In genomic region chr4:59786661-59787060, GRCm38 (mm10) we compare ENCODE assay signal across 7 mouse cellular contexts. TPM values are rescaled to one million over a fixed set of nuclear protein-coding genes. Genes with fewer than 3 reads are reported as not detected.
DNase-seq lines count a peak whose midpoint lies in the region; TF ChIP-seq lines count a peak whose summit lies in the region.

No protein-coding gene starts in this region.

- no peak overlapping the region for H3K4me3 ChIP-seq in CH12.LX (replicated peaks in 1 of 3; ENCODE audit: low read depth in 2 of 3, low read length in 2 of 3, poor library complexity in 1 of 3)

- peak; percentile 89 to 91 for DNase-seq in B cell, adult 2 months
- peak; percentile 66 for DNase-seq in CH12.LX (ENCODE audit: extremely low read depth)
- peak; percentile 55 for DNase-seq in cerebellum, adult 11-12 months
- DNase-seq in gastrocnemius, adult 18-20 months (ENCODE audit: low spot score), result peak; percentile 78
- DNase-seq in layer of hippocampus, postnatal 10 days (ENCODE audit: low spot score in 2 of 2), result peak; percentile 89 to 90
- DNase-seq in mesoderm, embryonic 11.5 days (ENCODE audit: low read depth, low spot score), result peak; percentile 72
- DNase-seq in spleen, postnatal 10 days (ENCODE audit: low spot score in 2 of 2), result peak; percentile 72 to 86

- in situ Hi-C loops in CH12.LX (cut with MboI; ENCODE audit: low pct_ligation_motif_present, low pct_unique_long_range_greater_than_20kb, low sequenced_read_pairs), result no loop called here

- no peaks in the 10 kb centered on the region for H3K9me3 ChIP-seq in CH12.LX (replicated peaks; ENCODE audit: low read length)

- peak; percentile 74 to 97 for TF ChIP-seq CTCF in CH12.LX (conservative IDR thresholded peaks at IDR 0.05 in 1 of 2, IDR thresholded peaks at IDR 0.05 in 1 of 2; ENCODE audit: low read depth in 2 of 2, low read length in 2 of 2)

- peak; percentile 94 for TF ChIP-seq RAD21 in CH12.LX (IDR thresholded peaks at IDR 0.05; ENCODE audit: low read depth, low read length)

- no peaks in the 10 kb centered on the region for H3K27me3 ChIP-seq in CH12.LX (replicated peaks)

- no peak overlapping the region for H3K27ac ChIP-seq in CH12.LX (ENCODE audit: insufficient read depth, low read depth)

- no peak for TF ChIP-seq POLR2A in CH12.LX (IDR thresholded peaks at IDR 0.05; ENCODE audit: low read depth, low read length)

- no peak for TF ChIP-seq EP300 in CH12.LX (IDR thresholded peaks at IDR 0.05; ENCODE audit: low read length)

- no peak overlapping the region for H3K9ac ChIP-seq in CH12.LX (ENCODE audit: insufficient read depth, low read depth)

- peaks cover 0 to 2% of the 10 kb centered on the region in 2 experiments for H3K36me3 ChIP-seq in CH12.LX (replicated peaks in 1 of 2; ENCODE audit: control insufficient read depth in 1 of 2, insufficient read depth in 1 of 2, low read length in 1 of 2)

- dilution Hi-C loops in CH12.LX (cut with MboI; ENCODE audit: extremely low pct_ligation_motif_present, extremely low pct_unique_long_range_greater_than_20kb, low sequenced_read_pairs), result no loop called here

- H3K4me2 ChIP-seq in CH12.LX (ENCODE audit: insufficient read depth, low read depth, poor library complexity, severe bottlenecking), result 0 out of 2 replicates have a peak overlapping the region, but pooled peaks have one; percentile 35

- peaks cover 15% of the 10 kb centered on the region for H3K79me2 ChIP-seq in CH12.LX (replicated peaks; ENCODE audit: control insufficient read depth, extremely low read depth, insufficient read depth, poor library complexity, severe bottlenecking)

- H3K4me1 ChIP-seq in CH12.LX (ENCODE audit: control insufficient read depth in 1 of 2, insufficient read depth in 2 of 2), result peaks cover 2 to 7% of the 10 kb centered on the region in 2 experiments; a peak in 3 of 4 replicates

TF ChIP-seq in CH12.LX, 34 proteins besides CTCF, POLR2A, EP300 and RAD21:
- peak; percentile 49; the same call in 1 of the 2 replicates for TF ChIP-seq BHLHE40 (IDR thresholded peaks at IDR 0.05; ENCODE audit: low read depth, low read length)
- no peak for TF ChIP-seq TBP (conservative IDR thresholded peaks at IDR 0.05; ENCODE audit: low read depth, low read length)
- peak; percentile 46; the same call in 1 of the 2 replicates for TF ChIP-seq MAZ (IDR thresholded peaks at IDR 0.05; ENCODE audit: low read depth, low read length)
- TF ChIP-seq SMC3 (IDR thresholded peaks at IDR 0.05; ENCODE audit: low read depth, low read length), result peak; percentile 98
- no peak for TF ChIP-seq TCF12 (IDR thresholded peaks at IDR 0.05; ENCODE audit: low read depth, low read length)
- no peak for TF ChIP-seq ETS1 (conservative IDR thresholded peaks at IDR 0.05; ENCODE audit: low read depth, low read length)
- TF ChIP-seq NRF1 (IDR thresholded peaks at IDR 0.05; ENCODE audit: low read depth, low read length), result no peak
- peak; percentile 34; the same call in 1 of the 2 replicates for TF ChIP-seq NELFE (IDR thresholded peaks at IDR 0.05; ENCODE audit: low read depth, low read length)
- no peak for TF ChIP-seq ELF1 (IDR thresholded peaks at IDR 0.05; ENCODE audit: low read depth, low read length)
- peak; percentile 88 for TF ChIP-seq ZC3H11A (IDR thresholded peaks at IDR 0.05; ENCODE audit: low read depth, low read length)
- TF ChIP-seq ZKSCAN1 (IDR thresholded peaks at IDR 0.05; ENCODE audit: borderline replicate concordance, low read depth, low read length), result no peak
- TF ChIP-seq CHD1 (IDR thresholded peaks at IDR 0.05; ENCODE audit: low read depth, low read length), result no peak
- no peak for TF ChIP-seq MAFK (IDR thresholded peaks at IDR 0.05; ENCODE audit: insufficient replicate concordance, low read length)
- no peak for TF ChIP-seq GABPA (IDR thresholded peaks at IDR 0.05; ENCODE audit: insufficient replicate concordance, low read depth, low read length)
- TF ChIP-seq ZNF384 (IDR thresholded peaks at IDR 0.05; ENCODE audit: low read depth, low read length), result 0 out of 2 replicates have a peak, but pooled peaks have one; percentile 11
- TF ChIP-seq MEF2A (IDR thresholded peaks at IDR 0.05; ENCODE audit: borderline replicate concordance, low read depth, low read length), result 0 out of 2 replicates have a peak, but pooled peaks have one; percentile 23
TF ChIP-seq in CH12.LX: peak in this region for 7.

RNA-seq across cellular contexts. Expression of gene Inip, which starts 14.7 kb away (rescaled TPM):
- total RNA-seq in CH12.LX (2012; rRNA removed) (24.3 and 28.9 TPM in 2 replicates), CH12.LX (2014; rRNA removed) (67.1 and 73.2 TPM in 2 replicates)
- 32.5 and 38.5 TPM in 2 replicates for polyA plus RNA-seq in CH12.LX (2012; ENCODE audit: insufficient read length, low read depth)
- 1 to 10 TPM; 2.6 to 3.3 TPM for total RNA-seq in gastrocnemius, adult 18-20 months (2021)
- 10 to 100 TPM; 21.7 to 22.2 TPM for total RNA-seq in layer of hippocampus, postnatal 10 days (2021)

RNA-seq across cellular contexts. Expression of gene Snx30, which starts 19.0 kb away (rescaled TPM):
- total RNA-seq in CH12.LX (2012; rRNA removed), result 8.1 and 8.4 TPM in 2 replicates
- total RNA-seq in CH12.LX (2014; rRNA removed), result 7.9 and 9.7 TPM in 2 replicates
- polyA plus RNA-seq in CH12.LX (2012; ENCODE audit: insufficient read length, low read depth), result 15.9 and 16.9 TPM in 2 replicates
- 1 to 10 TPM; 2.9 to 3.7 TPM for total RNA-seq in gastrocnemius, adult 18-20 months (2021)
- total RNA-seq in layer of hippocampus, postnatal 10 days (2021), result 10 to 100 TPM; 55.4 to 59.4 TPM

Comparison
In these comparisons a context has a peak if more than half of its experiments do, and no peak if none do; other contexts are left out.
1. RNA of gene Inip, which starts 14.7 kb away (total RNA-seq): 24.3 to 73.2 TPM in CH12.LX and 21.7 to 22.2 TPM in layer of hippocampus, postnatal 10 days; 2.6 to 3.3 TPM in gastrocnemius, adult 18-20 months; every median in the first group is over 4 times any median in the second.
2. RNA of gene Snx30, which starts 19.0 kb away (total RNA-seq): 55.4 to 59.4 TPM in layer of hippocampus, postnatal 10 days; 7.9 to 9.7 TPM in CH12.LX and 2.9 to 3.7 TPM in gastrocnemius, adult 18-20 months; every median in the first group is over 4 times any median in the second.
3. Peak in every context shown above with its lines, with median percentiles within 50 percentile points of each other: DNase-seq.